Mouse (Mus musculus) heart, adult 11 months (tissue): ENCODE results near the gene Ddx47.

Experiments used
- DNase-seq: peaks from one replicate; pipeline ENCODE4 v3.0.0; 2022

Gene Ddx47

GRCm38 (mm10) chr6:135011048-135011733 lies at the start of gene Ddx47:
TSS of gene Ddx47 (plus strand) at chr6:135011612.
- DNase-seq, result peak; percentile 99

DNA sequence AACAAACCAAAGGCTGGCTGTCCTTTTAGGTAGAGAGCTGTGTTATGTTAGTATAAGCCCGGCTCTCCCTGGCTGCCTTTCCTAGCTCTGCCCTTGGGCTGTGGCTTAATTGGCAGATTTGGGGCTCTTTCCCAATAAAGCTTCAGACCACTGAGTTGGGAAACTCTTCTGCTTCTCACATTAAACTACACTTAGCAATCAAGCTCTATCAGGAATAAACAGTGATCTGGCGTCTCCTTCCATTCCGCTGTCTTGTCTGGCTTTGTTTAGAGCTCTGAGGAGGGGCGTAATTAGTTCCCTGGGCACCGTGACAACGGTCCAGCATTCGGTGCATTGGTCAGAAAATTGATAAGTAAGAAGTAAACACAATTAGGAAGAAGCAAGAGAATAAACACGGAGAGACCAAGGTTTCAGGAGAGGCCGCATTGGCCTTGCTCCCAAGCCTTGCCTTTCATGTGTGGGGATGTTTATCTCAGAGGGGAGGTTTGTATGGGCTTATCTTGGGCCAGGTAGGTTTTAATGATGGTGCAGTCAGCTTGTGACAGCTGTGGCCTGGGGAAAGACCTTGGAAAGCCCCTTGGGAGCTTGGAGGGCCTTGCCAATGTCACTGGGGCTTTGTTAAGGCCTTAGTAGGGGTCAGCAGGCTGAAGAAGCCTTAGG lies 49.4 kb upstream of the Ddx47 start:
- no peak for DNase-seq

DNA sequence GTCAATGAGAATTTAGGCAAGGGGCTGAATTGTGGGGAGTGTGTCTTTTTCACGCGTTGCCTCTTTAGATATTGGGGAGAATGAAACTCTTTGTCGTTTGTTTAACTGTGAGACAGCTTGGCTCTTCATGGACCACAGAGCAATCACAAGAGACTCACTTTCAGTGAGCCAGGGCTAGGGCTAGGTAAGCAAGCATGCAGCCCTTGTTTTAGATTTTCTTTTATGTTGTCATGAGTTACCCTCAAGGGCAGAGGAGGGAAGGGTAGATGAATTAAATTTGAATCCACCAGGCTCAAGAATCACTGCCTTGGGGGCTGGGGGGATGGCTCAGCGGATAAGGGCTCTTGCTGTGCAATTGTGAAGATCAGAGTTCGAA lies 48.9 kb upstream of the Ddx47 start:
- no peak for DNase-seq

DNA sequence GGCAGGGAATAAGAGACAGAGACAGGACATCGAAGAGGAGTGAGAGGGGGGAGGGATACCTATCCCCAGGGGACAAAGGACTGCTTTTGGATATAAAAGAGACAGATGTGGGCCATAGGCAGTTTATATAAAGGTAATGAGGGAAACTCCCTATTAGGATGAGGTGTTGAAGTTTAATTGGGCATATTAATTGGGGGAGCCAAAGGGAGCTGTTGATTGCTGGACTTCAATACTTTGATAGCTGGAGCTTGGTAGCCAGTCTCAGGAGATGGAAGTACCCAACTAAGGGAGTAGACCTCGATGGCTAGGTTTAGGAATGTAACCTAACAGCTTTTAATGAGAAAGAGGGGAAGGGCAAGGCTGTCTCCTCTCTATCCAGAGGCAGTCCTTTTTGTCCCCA lies 47.5 kb upstream of the Ddx47 start:
- no peak for DNase-seq

- DNase-seq, result no peak
Observed at GRCm38 (mm10) chr6:134966681-134967080, 44.7 kb upstream of the Ddx47 start.

DNA sequence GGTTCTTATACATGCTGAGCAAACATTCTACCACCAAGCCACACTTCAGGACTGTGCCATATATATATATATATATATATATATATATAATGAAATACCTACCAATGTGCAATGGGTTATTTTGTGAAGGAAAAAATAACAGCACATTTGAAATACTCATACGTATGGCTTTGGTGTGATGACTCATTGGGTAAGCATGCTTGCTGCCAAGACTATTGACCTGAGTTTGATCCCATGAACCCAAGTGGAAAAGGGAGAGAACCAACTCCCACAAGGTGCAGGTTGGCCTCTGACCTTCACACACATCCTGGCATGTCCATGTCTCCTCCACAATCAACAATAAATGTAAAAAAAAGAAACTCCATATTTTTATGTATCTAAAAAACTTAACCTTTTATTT lies 43.1 kb upstream of the Ddx47 start:
- DNase-seq, result no peak

DNA sequence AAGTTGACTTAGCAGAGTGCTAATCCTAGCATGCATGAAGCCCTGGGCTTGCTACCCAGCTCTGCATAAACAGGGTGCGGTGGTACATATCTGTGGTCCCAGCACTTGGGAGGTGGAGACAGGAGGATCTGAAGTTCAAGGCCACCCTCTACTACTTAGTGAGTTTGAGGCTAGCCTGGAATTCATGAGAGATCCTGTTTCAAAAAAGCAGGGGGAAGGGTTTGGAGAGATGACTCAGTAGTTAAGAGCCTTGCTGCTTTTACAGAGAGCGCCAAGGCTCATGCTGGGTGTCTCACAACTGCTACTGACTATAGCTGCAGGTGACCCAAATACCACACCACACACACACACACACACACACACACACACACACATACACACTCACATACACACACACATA lies 41.9 kb upstream of the Ddx47 start:
- DNase-seq, result no peak

- no peak for DNase-seq
Observed at GRCm38 (mm10) chr6:134972096-134972495, 39.3 kb upstream of the Ddx47 start.

- peak; percentile 90 for DNase-seq
Observed at GRCm38 (mm10) chr6:134976628-134977027, 34.8 kb upstream of the Ddx47 start.

DNA sequence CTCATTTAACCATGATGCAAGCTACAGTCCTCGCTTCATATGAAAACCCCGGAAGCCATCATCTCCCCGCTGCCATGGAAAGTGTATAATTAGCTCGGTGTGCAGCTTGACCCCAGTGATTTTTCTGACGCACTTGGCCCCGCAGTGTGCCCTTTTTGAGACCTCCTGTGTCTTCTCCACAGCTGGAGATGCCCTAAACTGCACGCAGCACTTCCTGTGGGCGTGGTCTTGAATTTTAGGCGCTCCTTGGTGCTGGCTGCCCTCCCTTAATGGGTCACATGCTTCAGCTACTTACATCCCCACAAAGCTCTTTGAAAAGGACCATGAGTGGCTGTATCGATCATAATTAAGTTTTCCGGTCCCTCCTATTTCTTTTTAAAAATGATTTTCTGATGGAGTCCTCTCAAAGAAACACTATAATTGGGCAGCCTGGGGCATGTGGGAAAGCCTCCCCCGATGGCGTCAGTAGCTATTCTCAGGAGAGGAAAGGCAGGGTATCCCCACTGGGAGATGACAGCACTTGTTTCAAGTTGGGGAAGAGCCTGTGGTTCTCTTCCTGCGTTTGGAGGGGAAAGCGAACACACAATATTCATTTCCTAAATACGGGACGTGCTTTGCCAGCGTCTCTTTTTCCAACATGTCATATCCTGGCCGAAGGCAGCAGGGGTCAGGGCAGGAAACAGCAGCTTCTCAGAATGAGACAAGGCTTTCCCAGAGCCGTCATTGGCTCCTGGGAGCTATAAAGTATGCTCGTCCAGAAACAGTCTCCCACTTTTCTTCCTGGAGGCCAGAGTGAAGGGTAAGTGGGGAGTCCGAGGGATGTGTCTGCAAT lies 30.0 kb upstream of the Ddx47 start, which contains the start of gene Apold1:
Apold1 (plus strand) TSS at position 488 of the 832 bp plus-strand sequence.
- DNase-seq, result peak; percentile 99

DNA sequence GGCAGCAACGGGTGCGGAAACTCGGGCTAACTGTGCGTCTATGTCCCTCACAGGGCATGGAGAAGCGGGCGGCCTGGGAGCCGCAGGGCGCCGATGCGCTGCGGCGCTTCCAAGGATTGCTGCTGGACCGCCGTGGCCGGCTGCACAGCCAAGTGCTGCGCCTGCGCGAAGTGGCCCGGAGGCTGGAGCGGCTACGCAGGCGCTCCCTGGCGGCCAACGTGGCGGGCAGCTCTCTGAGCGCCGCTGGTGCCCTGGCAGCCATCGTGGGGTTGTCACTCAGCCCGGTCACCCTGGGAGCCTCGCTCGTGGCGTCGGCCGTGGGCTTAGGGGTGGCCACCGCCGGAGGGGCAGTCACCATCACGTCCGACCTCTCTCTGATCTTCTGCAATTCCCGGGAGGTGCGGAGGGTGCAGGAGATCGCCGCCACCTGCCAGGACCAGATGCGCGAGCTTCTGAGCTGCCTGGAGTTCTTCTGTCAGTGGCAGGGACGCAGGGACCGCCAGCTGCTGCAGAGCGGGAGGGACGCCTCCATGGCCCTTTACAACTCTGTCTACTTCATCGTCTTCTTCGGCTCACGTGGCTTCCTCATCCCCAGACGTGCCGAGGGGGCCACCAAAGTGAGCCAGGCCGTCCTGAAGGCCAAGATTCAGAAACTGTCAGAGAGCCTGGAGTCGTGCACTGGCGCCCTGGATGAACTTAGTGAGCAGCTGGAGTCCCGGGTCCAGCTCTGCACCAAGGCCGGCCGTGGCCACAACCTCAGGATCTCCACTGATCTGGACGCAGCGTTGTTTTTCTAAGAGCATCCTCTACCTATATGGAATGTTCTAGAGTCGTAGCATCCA lies 27.7 kb upstream of the Ddx47 start:
- DNase-seq, result peak; percentile 99

DNA sequence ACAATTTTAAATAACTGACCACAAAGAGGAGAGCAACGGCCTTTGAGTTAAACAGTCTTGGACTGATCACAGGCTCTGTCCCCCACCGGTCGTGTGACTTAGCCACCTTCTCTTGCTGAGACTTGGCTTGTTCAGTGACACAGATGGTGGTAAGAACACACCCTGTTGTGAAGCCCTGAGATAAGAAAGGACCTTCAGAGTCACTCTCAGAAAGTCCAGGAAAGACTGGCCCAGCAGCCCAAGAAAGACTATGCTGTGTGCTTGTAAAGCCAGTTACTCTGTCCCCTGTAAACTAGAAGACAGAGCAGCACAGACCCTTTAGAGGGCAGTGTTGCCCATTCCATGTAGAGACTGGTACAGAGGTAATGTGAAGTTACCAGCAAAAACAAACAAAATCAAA lies 26.7 kb upstream of the Ddx47 start:
- DNase-seq, result peak; percentile 88

GRCm38 (mm10) chr6:134988377-134988776 lies 23.0 kb upstream of the Ddx47 start:
- no peak for DNase-seq

GRCm38 (mm10) chr6:134990674-134991073 lies 20.7 kb upstream of the Ddx47 start:
- DNase-seq, result no peak

GRCm38 (mm10) chr6:134994031-134994651 lies 17.3 kb upstream of the Ddx47 start:
- peak; percentile 79 for DNase-seq

DNA sequence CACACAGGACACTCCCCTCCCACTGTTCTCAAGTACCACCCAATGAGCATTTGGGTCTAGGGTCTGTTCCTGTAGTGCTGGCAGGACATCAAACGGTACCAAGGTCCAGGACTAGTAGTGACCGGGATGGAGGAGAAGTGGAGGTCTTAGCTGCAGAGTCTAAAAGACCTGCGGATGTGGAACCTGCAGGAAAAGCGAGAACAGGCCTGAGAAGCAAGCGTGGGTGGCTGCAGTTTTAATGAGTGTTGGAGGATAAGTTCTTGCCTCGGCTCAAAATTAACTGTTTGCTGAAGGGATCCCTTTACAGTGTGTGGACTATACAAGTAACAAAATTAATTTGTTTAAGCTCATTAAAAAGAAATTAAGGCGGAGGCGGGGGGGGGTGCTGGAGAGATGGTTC lies 16.4 kb upstream of the Ddx47 start:
- DNase-seq, result peak; percentile 86

DNA sequence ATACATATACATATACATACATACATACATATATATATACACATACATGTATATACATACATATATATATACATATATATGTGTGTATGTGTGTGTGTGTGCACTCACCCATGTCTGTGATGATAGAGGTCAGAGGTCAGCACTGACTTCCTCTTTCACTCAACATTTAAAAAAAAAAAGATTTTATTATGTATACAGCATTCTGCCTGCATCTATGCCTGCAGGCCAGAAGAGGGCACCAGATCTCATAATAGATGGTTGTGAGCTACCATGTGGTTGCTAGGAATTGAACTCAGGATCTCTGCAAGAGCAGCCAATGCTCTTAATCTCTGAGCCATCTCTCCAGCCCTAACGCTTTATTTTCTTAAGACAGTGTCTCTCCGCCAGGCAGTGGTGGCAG lies 14.5 kb upstream of the Ddx47 start:
- no peak for DNase-seq

DNA sequence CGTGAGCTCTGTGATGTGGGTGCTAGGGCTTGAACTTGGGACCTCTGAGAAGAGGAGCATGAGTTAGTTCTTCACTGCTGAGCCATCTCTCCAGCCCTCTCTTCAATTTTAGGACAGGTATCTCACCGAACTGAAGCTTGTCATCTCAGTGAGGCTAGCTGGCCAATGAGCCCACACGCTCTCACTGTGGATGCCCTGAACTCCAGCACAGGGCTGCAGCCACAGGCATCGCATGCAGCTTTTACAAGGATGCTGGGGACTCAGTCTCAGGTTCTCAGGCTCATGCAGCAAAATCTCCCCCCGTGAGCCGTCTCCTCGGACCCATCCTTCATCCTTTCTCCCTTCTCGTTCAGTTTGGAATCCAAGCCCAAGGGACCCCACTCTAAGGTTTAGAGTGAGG lies 13.3 kb upstream of the Ddx47 start:
- peak; percentile 58 for DNase-seq

DNA sequence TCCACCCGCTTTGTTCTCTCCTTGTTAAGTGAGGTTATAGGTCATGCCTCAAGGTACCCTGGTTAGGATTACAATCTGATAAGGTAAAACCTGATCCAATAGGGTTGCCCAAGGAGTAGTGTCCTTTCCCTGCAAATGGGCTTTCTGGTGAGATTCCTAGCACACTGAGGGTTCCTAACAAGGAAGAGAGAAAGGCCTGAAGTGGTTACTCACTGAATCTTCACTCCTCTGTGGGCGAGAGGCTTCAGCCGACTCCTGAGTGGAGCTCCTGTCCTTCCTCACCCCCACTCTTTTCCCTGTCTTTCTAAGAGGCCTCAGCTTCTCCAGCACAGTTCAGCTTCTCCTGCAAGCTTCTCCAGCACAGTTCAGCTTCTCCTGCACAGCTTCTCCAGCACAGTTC lies 12.6 kb upstream of the Ddx47 start:
- DNase-seq, result no peak

GRCm38 (mm10) chr6:135000272-135000671 lies 11.1 kb upstream of the Ddx47 start:
- no peak for DNase-seq

GRCm38 (mm10) chr6:135001991-135002390 lies 9.4 kb upstream of the Ddx47 start:
- DNase-seq, result no peak

DNA sequence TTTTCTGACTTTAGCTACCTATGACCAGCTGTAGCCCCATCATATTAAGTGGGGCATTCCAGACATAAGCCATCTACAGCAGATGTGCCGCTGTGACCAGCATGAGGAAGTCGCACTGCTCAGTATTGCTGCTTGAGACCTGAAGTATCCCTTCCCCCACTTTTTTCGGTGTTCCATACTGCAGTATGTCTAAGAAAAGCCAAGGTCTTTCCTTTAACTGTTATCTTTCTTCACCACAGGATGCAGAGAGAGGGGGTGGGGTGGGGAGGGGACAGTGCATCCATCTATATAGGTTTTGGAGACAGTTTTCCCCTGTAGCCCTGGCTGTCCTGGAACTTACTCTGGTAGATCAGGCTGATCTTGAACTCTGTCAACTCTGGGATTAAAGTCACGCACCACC lies 5.0 kb upstream of the Ddx47 start:
- no peak for DNase-seq
